Mouse (Mus musculus): Measurements from ENCODE around the gene Tmem8b. TPM values are rescaled to one million over a fixed set of nuclear protein-coding genes. Genes with fewer than 3 reads are reported as not detected.

The Tmem8b gene
- total RNA-seq, 2 experiments from 2014 or later = 20.0 to 21.0 TPM

Small RNAs within 50 kb of the gene (microRNA-seq; reads per million reads assigned to microRNA genes)
- 0.76 to 2.7 reads per million in 2 experiments for gene Gm25262

Other genes with a start within 250 kb of the Tmem8b start
- under 1 TPM in 1 of 2 experiments, not detected in 1; 0.26 TPM for gene Fam166b, start 239.8 kb upstream of the Tmem8b start, total RNA-seq (2021)
- gene Tesk1, start 227.0 kb upstream of the Tmem8b start, total RNA-seq (2021) = 10 to 100 TPM; 30.8 to 32.7 TPM
- gene Cd72, start 214.3 kb upstream of the Tmem8b start, total RNA-seq (2021) = 1 to 10 TPM in 1 of 2 experiments, under 1 TPM in 1; 0.82 to 4.7 TPM
- 1 to 10 TPM in 1 of 2 experiments, not detected in 1; 1.1 TPM for gene Sit1, start 185.2 kb upstream of the Tmem8b start, total RNA-seq (2021)
- gene Ccdc107, start 176.1 kb upstream of the Tmem8b start, total RNA-seq (2021) = 10 to 100 TPM; 29.2 to 31.7 TPM
- under 1 TPM in 1 of 2 experiments, not detected in 1; 0.64 TPM for gene Arhgef39, start 169.3 kb upstream of the Tmem8b start, total RNA-seq (2021)
- gene Car9, start 162.0 kb upstream of the Tmem8b start, total RNA-seq (2021) = under 1 TPM in 1 of 2 experiments, not detected in 1; 0.36 TPM
- gene Tpm2, start 145.2 kb upstream of the Tmem8b start, total RNA-seq (2021) = 10 to 100 TPM; 32.1 to 35.2 TPM
- 10 to 100 TPM; 38.4 to 52.4 TPM for gene Creb3, start 106.6 kb upstream of the Tmem8b start, total RNA-seq (2021)
- 100 to 1,000 TPM in 1 of 2 experiments, 10 to 100 TPM in 1; 98.2 to 111 TPM for gene Tln1, start 106.3 kb upstream of the Tmem8b start, total RNA-seq (2021)
- 10 to 100 TPM; 24.3 to 27.9 TPM for gene Rgp1, start 90.3 kb upstream of the Tmem8b start, total RNA-seq (2021)
- 10 to 100 TPM in 1 of 2 experiments, 1 to 10 TPM in 1; 9.3 to 10.8 TPM for gene Gba2, start 90.1 kb upstream of the Tmem8b start, total RNA-seq (2021)
- gene Msmp, start 84.5 kb upstream of the Tmem8b start, total RNA-seq (2021) = under 1 TPM in 1 of 2 experiments, not detected in 1; 0.54 TPM
- 10 to 100 TPM; 39.7 to 42.1 TPM for gene Npr2, start 37.0 kb upstream of the Tmem8b start, total RNA-seq (2021)
- not detected for gene Spag8, start 15.4 kb upstream of the Tmem8b start, total RNA-seq (2021)
- gene Hint2, start 12.5 kb upstream of the Tmem8b start, total RNA-seq (2021) = 100 to 1,000 TPM; 163 to 173 TPM
- gene Fam221b, start 174 bp downstream of the Tmem8b start, total RNA-seq (2021) = under 1 TPM; 0.15 to 0.28 TPM
- gene Olfr70, start 31.8 kb downstream of the Tmem8b start, total RNA-seq (2021) = not detected
- not detected for gene Olfr71, start 41.3 kb downstream of the Tmem8b start, total RNA-seq (2021)
- 1 to 10 TPM; 4.2 to 4.9 TPM for gene Hrct1, start 58.2 kb downstream of the Tmem8b start, total RNA-seq (2021)
- gene Spaar, start 61.1 kb downstream of the Tmem8b start, total RNA-seq (2021) = 1 to 10 TPM; 3.4 to 4.5 TPM
- gene Olfr159, start 102.0 kb downstream of the Tmem8b start, total RNA-seq (2021) = not detected
- not detected for gene Olfr156, start 154.9 kb downstream of the Tmem8b start, total RNA-seq (2021)
- gene Olfr157, start 171.2 kb downstream of the Tmem8b start, total RNA-seq (2021) = not detected
- gene Olfr155, start 182.6 kb downstream of the Tmem8b start, total RNA-seq (2021) = not detected
- 1 to 10 TPM; 4.3 to 5.1 TPM for gene Reck, start 206.6 kb downstream of the Tmem8b start, total RNA-seq (2021)